ENCODE assay signal across 16 mouse cellular contexts in genomic region chr1:140489816-140490215, GRCm38 (mm10).
DNase-seq lines count a peak whose midpoint lies in the region; ATAC-seq lines count a peak whose summit lies in the region.
"Had no signal": no experiment of that assay in that cellular context is flagged by ENCODE, and none has a peak within 500 bp of the region (broad histone marks: within the 10 kb centered on the region; RNA-seq: fewer than 3 reads in every experiment).

No protein-coding gene starts in this region.

- intact Hi-C loops in left cerebral cortex, postnatal 36 days (cut with DNase I) = loop anchor here (10.0 kb wide), 1 partner anchor 245 kb away; the partner anchor contains the start of gene Kcnt2

- no peak for ATAC-seq in erythroid progenitor cell, adult 5-6 weeks (replicated peaks; ENCODE audit: low FRiP score, poor library complexity, severe bottlenecking)

- DNase-seq in layer of hippocampus, adult 18-20 months (ENCODE audit: low spot score in 2 of 2) = peak; percentile 37 to 65
- no peak for DNase-seq in layer of hippocampus, postnatal 10 days (ENCODE audit: low spot score in 2 of 2)
- DNase-seq in brain, adult 2 months (ENCODE audit: low read depth, low spot score) = peak; percentile 88
- peak; percentile 8 to 12 for DNase-seq in frontal cortex, postnatal 14 days (ENCODE audit: low spot score in 2 of 2)
- DNase-seq in left cerebral cortex, postnatal 36 days (ENCODE audit: low spot score in 2 of 2) = peak; percentile 42 to 46
- no peak for DNase-seq in embryo, embryonic 10.5 days (ENCODE audit: low spot score)
- no peak for DNase-seq in cerebellum, adult 9-10 months
- DNase-seq: adrenal gland, adult 2 months; cerebellum, adult 11-12 months; cerebellum, postnatal 36 days; gastrocnemius, postnatal 14 days; kidney, adult 18-20 months; kidney, postnatal 25 days; lung, postnatal 14 days; thymus, adult 2 months had no signal

Comparison
In these comparisons a context has a peak if more than half of its experiments do, and no peak if none do; other contexts are left out.
1. DNase-seq: peak in layer of hippocampus, adult 18-20 months (2 of 2), brain, adult 2 months (single experiment), frontal cortex, postnatal 14 days (2 of 2) and left cerebral cortex, postnatal 36 days (2 of 2); none in layer of hippocampus, postnatal 10 days (0 of 2), embryo, embryonic 10.5 days (single experiment) and cerebellum, adult 9-10 months (single experiment).